Mouse (Mus musculus): ENCODE measurements around the gene Itgam. TPM values are rescaled to one million over a fixed set of nuclear protein-coding genes. Genes with fewer than 3 reads are reported as not detected.
"Not testable (repeated sequence)": the region's sequence is repeated elsewhere in the genome, so short reads cannot be mapped to it uniquely, and the experiment has no call there.

Gene Itgam
- total RNA-seq, 2 experiments from 2014 or later = 1.0 to 1.9 TPM

- TF ChIP-seq CTCF (IDR thresholded peaks at IDR 0.05) = no peak
- intact Hi-C loops (cut with DNase I) = no loop called here
- no peak overlapping the region for H3K4me3 ChIP-seq
- H3K27ac ChIP-seq = no peak overlapping the region
- no peak for DNase-seq
Measured at GRCm38 (mm10) chr7:128114371-128115105, 52.1 kb downstream of the Itgam start.

- Histone ChIP-seq H3K27ac (no peak overlapping the region), H3K4me3 (no peak overlapping the region)
- intact Hi-C loops (cut with DNase I) = no loop called here
- DNase-seq = no peak
- no peak for TF ChIP-seq CTCF (IDR thresholded peaks at IDR 0.05)
Measured at GRCm38 (mm10) chr7:128115211-128115958, 52.9 kb downstream of the Itgam start.

- DNase-seq = no peak
- Histone ChIP-seq H3K4me3 (no peak overlapping the region), H3K27ac (no peak overlapping the region)
- no peak for TF ChIP-seq CTCF (IDR thresholded peaks at IDR 0.05)
- intact Hi-C loops (cut with DNase I) = no loop called here
Measured at GRCm38 (mm10) chr7:128116396-128116795, 54.0 kb downstream of the Itgam start.

GRCm38 (mm10) chr7:128119726-128120490 lies 57.5 kb downstream of the Itgam start:
- TF ChIP-seq CTCF (IDR thresholded peaks at IDR 0.05) = no peak
- intact Hi-C loops (cut with DNase I) = no loop called here
- H3K27ac ChIP-seq = no peak overlapping the region
- H3K4me3 ChIP-seq = no peak overlapping the region
- DNase-seq = no peak

- Histone ChIP-seq H3K4me3 (no peak within 1 kb of the TSS), H3K27ac (no peak within 1 kb of the TSS)
- TF ChIP-seq CTCF (IDR thresholded peaks at IDR 0.05) = no peak
- intact Hi-C loops (cut with DNase I) = no loop called here
- no peak for DNase-seq
Measured at GRCm38 (mm10) chr7:128128741-128129720, 66.6 kb downstream of the Itgam start, which contains the start of gene Itgax. TSS of gene Itgax (plus strand) at chr7:128129547.

GRCm38 (mm10) chr7:128132148-128132547 lies 69.7 kb downstream of the Itgam start:
- TF ChIP-seq CTCF (IDR thresholded peaks at IDR 0.05) = no peak
- no peak overlapping the region for H3K4me3 ChIP-seq
- intact Hi-C loops (cut with DNase I) = no loop called here
- H3K27ac ChIP-seq = no peak overlapping the region
- DNase-seq = no peak

GRCm38 (mm10) chr7:128133596-128133995 lies 71.2 kb downstream of the Itgam start:
- intact Hi-C loops (cut with DNase I) = no loop called here
- TF ChIP-seq CTCF (IDR thresholded peaks at IDR 0.05) = no peak
- no peak overlapping the region for H3K4me3 ChIP-seq
- no peak for DNase-seq
- no peak overlapping the region for H3K27ac ChIP-seq

GRCm38 (mm10) chr7:128136927-128137326 lies 74.5 kb downstream of the Itgam start:
- no peak overlapping the region for H3K4me3 ChIP-seq
- H3K27ac ChIP-seq = no peak overlapping the region
- no peak for DNase-seq
- TF ChIP-seq CTCF (IDR thresholded peaks at IDR 0.05) = no peak
- intact Hi-C loops (cut with DNase I) = no loop called here

- Histone ChIP-seq H3K27ac (no peak overlapping the region), H3K4me3 (no peak overlapping the region)
- intact Hi-C loops (cut with DNase I) = no loop called here
- TF ChIP-seq CTCF (IDR thresholded peaks at IDR 0.05) = no peak
- DNase-seq = no peak
Measured at GRCm38 (mm10) chr7:128139611-128140010, 77.2 kb downstream of the Itgam start.

- no peak overlapping the region for H3K27ac ChIP-seq
- no peak for DNase-seq
- intact Hi-C loops (cut with DNase I) = no loop called here
- no peak overlapping the region for H3K4me3 ChIP-seq
- TF ChIP-seq CTCF (IDR thresholded peaks at IDR 0.05) = no peak
Measured at GRCm38 (mm10) chr7:128150970-128151369, 88.5 kb downstream of the Itgam start.

GRCm38 (mm10) chr7:128154076-128154475 lies 91.6 kb downstream of the Itgam start, which contains the start of gene Itgad:
TSS of gene Itgad (plus strand) at chr7:128154376.
- no peak for DNase-seq
- no peak for TF ChIP-seq CTCF (IDR thresholded peaks at IDR 0.05)
- intact Hi-C loops (cut with DNase I) = no loop called here
- Histone ChIP-seq H3K27ac (no peak within 1 kb of the TSS), H3K4me3 (no peak within 1 kb of the TSS)

- H3K27ac ChIP-seq = no peak overlapping the region
- intact Hi-C loops (cut with DNase I) = no loop called here
Measured at GRCm38 (mm10) chr7:128154924-128155323, 92.5 kb downstream of the Itgam start.

GRCm38 (mm10) chr7:128158688-128159354 lies 96.4 kb downstream of the Itgam start:
- H3K4me3 ChIP-seq; intact Hi-C loops (cut with DNase I); DNase-seq; H3K27ac ChIP-seq: not testable (repeated sequence)

More at GRCm38 (mm10) chr7:128154924-128155323, 92.5 kb downstream of the Itgam start:
- no peak overlapping the region for H3K4me3 ChIP-seq
- no peak for DNase-seq
- TF ChIP-seq CTCF (IDR thresholded peaks at IDR 0.05) = no peak
